Mouse (Mus musculus) small intestine, adult 2 months (tissue): ENCODE measurements at regions not wholly inside any gene's neighbourhood (a gene's known extent, or its start where the extent isn't known, plus 50 kb on each side); places are given as distances from the start of the nearest gene placed in this dataset.

Experiments
- CTCF ChIP-seq: fragments of 200-500 bp; IDR thresholded peaks from 2 replicates; pipeline ENCODE4 v1.5.1; 2012; ENCODE audit warnings: low read depth, mild to moderate bottlenecking, control low read depth, inconsistent platforms, low read length, moderate library complexity, mixed read lengths; ENCODE audit not compliant: insufficient replicate concordance, insufficient read length; ENCODE audit errors: extremely low read depth
- POLR2A ChIP-seq: fragments of 200-500 bp; IDR thresholded peaks from 2 replicates; pipeline ENCODE4 v1.6.1; 2012; ENCODE audit warnings: low read depth, mild to moderate bottlenecking, control low read depth, inconsistent platforms, low read length, moderate library complexity

GRCm38 (mm10) chr6:93393551-93393950, 450.3 kb upstream of the Adamts9 start:
- no peak for TF ChIP-seq CTCF
- no peak for TF ChIP-seq POLR2A
